Comparison of ENCODE assay signal across 13 mouse cellular contexts in the genomic region with DNA sequence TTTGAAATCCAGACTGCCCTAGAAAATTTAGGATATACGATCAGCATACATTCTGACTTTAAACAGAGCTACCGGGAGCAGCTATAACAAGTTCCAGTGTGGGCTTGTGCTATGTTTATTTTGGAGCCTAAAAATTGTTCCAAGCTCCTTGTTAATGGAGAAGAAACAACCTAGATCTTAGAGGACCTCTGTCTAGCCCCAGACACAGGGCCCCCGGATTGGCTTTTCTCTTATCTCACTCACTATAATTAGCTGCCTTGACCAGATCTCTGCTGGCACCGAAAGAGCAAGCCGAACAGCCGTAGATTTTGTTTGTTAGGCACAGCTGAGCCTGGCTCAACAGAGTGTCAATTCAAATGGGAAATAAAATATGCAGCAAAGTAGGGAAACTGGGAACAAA. TPM values are rescaled to one million over a fixed set of nuclear protein-coding genes. Genes with fewer than 3 reads are reported as not detected.
DNase-seq lines count a peak whose midpoint lies in the region; ATAC-seq and TF ChIP-seq lines count a peak whose summit lies in the region.
"Had no signal": no experiment of that assay in that cellular context is flagged by ENCODE, and none has a peak within 500 bp of the region (broad histone marks: within the 10 kb centered on the region; RNA-seq: fewer than 3 reads in every experiment).

No protein-coding gene starts in this region.

- ATAC-seq in intestine, embryonic 14.5 days (replicated peaks; ENCODE audit: low FRiP score, low TSS enrichment, low read depth) = no peak
- no peak for ATAC-seq in intestine, embryonic 16.5 days
- no peak for ATAC-seq in midbrain, postnatal 0 days (ENCODE audit: low FRiP score)
- ATAC-seq in midbrain, embryonic 16.5 days = no peak
- peak; percentile 42; the same call in 1 of the 2 replicates for ATAC-seq in heart, embryonic 12.5 days (ENCODE audit: insufficient number of reproducible peaks, low FRiP score)
- no peak for ATAC-seq in erythroid progenitor cell, adult 5-6 weeks (replicated peaks; ENCODE audit: low FRiP score, poor library complexity, severe bottlenecking)
- ATAC-seq in hindbrain, embryonic 11.5 days (ENCODE audit: low FRiP score) = no peak

- no peaks in the 10 kb centered on the region for H3K9me3 ChIP-seq in intestine, embryonic 14.5 days (ENCODE audit: control insufficient read depth, low read length)
- no peaks in the 10 kb centered on the region for H3K9me3 ChIP-seq in intestine, embryonic 16.5 days (ENCODE audit: control insufficient read depth, low read length)
- no peaks in the 10 kb centered on the region for H3K9me3 ChIP-seq in midbrain, postnatal 0 days (ENCODE audit: low read length)
- no peaks in the 10 kb centered on the region for H3K9me3 ChIP-seq in midbrain, embryonic 16.5 days (replicated peaks; ENCODE audit: control insufficient read depth, low read length, poor library complexity, severe bottlenecking)
- no peaks in the 10 kb centered on the region for H3K9me3 ChIP-seq in heart, embryonic 12.5 days (replicated peaks)
- H3K9me3 ChIP-seq in hindbrain, embryonic 11.5 days (ENCODE audit: control insufficient read depth, low read length) = no peaks in the 10 kb centered on the region
- H3K9me3 ChIP-seq: megakaryocyte, embryonic 14.5 days; neural tube, embryonic 13.5 days had no signal

- H3K27me3 ChIP-seq in intestine, embryonic 14.5 days (replicated peaks; ENCODE audit: control insufficient read depth, insufficient read depth, low read length) = no peaks in the 10 kb centered on the region
- no peaks in the 10 kb centered on the region for H3K27me3 ChIP-seq in intestine, embryonic 16.5 days (replicated peaks; ENCODE audit: control insufficient read depth, insufficient read depth, low read length)
- no peaks in the 10 kb centered on the region for H3K27me3 ChIP-seq in midbrain, postnatal 0 days (ENCODE audit: insufficient read depth, low read length)
- H3K27me3 ChIP-seq in midbrain, embryonic 16.5 days (ENCODE audit: control insufficient read depth, insufficient read depth, low read depth, low read length) = no peaks in the 10 kb centered on the region
- no peaks in the 10 kb centered on the region for H3K27me3 ChIP-seq in heart, embryonic 12.5 days (replicated peaks)
- no peaks in the 10 kb centered on the region for H3K27me3 ChIP-seq in hindbrain, embryonic 11.5 days (ENCODE audit: control insufficient read depth, insufficient read depth, low read length)
- H3K27me3 ChIP-seq: megakaryocyte, embryonic 14.5 days; neural tube, embryonic 13.5 days had no signal

- peak overlapping the region; percentile 20; the same call in 1 of the 2 replicates for H3K27ac ChIP-seq in intestine, embryonic 14.5 days (ENCODE audit: low read depth)
- no peak overlapping the region for H3K27ac ChIP-seq in intestine, embryonic 16.5 days (ENCODE audit: low read length)
- H3K27ac ChIP-seq in midbrain, postnatal 0 days (ENCODE audit: low read depth, low read length) = peak overlapping the region; percentile 12; the same call in 1 of the 2 replicates
- no peak overlapping the region for H3K27ac ChIP-seq in midbrain, embryonic 16.5 days (ENCODE audit: low read length)
- peak overlapping the region; percentile 83 for H3K27ac ChIP-seq in heart, embryonic 12.5 days (ENCODE audit: poor library complexity, severe bottlenecking)
- H3K27ac ChIP-seq in hindbrain, embryonic 11.5 days (ENCODE audit: low read depth, low read length) = no peak overlapping the region
- H3K27ac ChIP-seq: neural tube, embryonic 13.5 days had no signal

- H3K36me3 ChIP-seq in intestine, embryonic 14.5 days (ENCODE audit: control insufficient read depth, insufficient read depth, low read length) = no peaks in the 10 kb centered on the region
- no peaks in the 10 kb centered on the region for H3K36me3 ChIP-seq in intestine, embryonic 16.5 days (ENCODE audit: control insufficient read depth, insufficient read depth, low read length)
- H3K36me3 ChIP-seq in midbrain, postnatal 0 days (ENCODE audit: insufficient read depth, low read length) = no peaks in the 10 kb centered on the region
- no peaks in the 10 kb centered on the region for H3K36me3 ChIP-seq in midbrain, embryonic 16.5 days (ENCODE audit: control insufficient read depth, insufficient read depth, low read length)
- H3K36me3 ChIP-seq in heart, embryonic 12.5 days = no peaks in the 10 kb centered on the region
- H3K36me3 ChIP-seq in hindbrain, embryonic 11.5 days (ENCODE audit: control insufficient read depth, insufficient read depth, low read length) = no peaks in the 10 kb centered on the region
- H3K36me3 ChIP-seq: neural tube, embryonic 13.5 days had no signal

- H3K9ac ChIP-seq in intestine, embryonic 14.5 days (ENCODE audit: low read length) = no peak overlapping the region
- H3K9ac ChIP-seq in intestine, embryonic 16.5 days (ENCODE audit: low read depth, low read length) = no peak overlapping the region
- H3K9ac ChIP-seq in midbrain, postnatal 0 days (replicated peaks; ENCODE audit: low read length, poor library complexity, severe bottlenecking) = no peak overlapping the region
- H3K9ac ChIP-seq in midbrain, embryonic 16.5 days (ENCODE audit: low read depth, low read length) = no peak overlapping the region
- 0 out of 2 replicates have a peak overlapping the region, but pooled peaks have one; percentile 16 for H3K9ac ChIP-seq in heart, embryonic 12.5 days
- no peak overlapping the region for H3K9ac ChIP-seq in hindbrain, embryonic 11.5 days (ENCODE audit: low read depth, low read length)
- H3K9ac ChIP-seq: neural tube, embryonic 13.5 days had no signal

- WGBS in intestine, embryonic 14.5 days = 14% methylated on average over 6 of the region's 6 CpGs
- 22% methylated on average over 6 of the region's 6 CpGs for WGBS in intestine, embryonic 16.5 days
- WGBS in midbrain, postnatal 0 days = 56% methylated on average over 6 of the region's 6 CpGs
- WGBS in midbrain, embryonic 16.5 days = 58% methylated on average over 6 of the region's 6 CpGs
- WGBS in heart, embryonic 12.5 days = 9% methylated on average over 6 of the region's 6 CpGs
- 76% methylated on average over 6 of the region's 6 CpGs for WGBS in hindbrain, embryonic 11.5 days

- intact Hi-C loops in left cerebral cortex, postnatal 4 days (cut with DNase I) = no loop called here

- no peak for TF ChIP-seq CTCF in midbrain, postnatal 0 days (IDR thresholded peaks at IDR 0.05)

- no peak overlapping the region for H3K4me3 ChIP-seq in intestine, embryonic 14.5 days (ENCODE audit: low read depth, low read length)
- no peak overlapping the region for H3K4me3 ChIP-seq in intestine, embryonic 16.5 days (ENCODE audit: low read length)
- no peak overlapping the region for H3K4me3 ChIP-seq in midbrain, postnatal 0 days (ENCODE audit: low read depth, low read length)
- H3K4me3 ChIP-seq in midbrain, embryonic 16.5 days (ENCODE audit: low read depth, low read length) = no peak overlapping the region
- H3K4me3 ChIP-seq in heart, embryonic 12.5 days = no peak overlapping the region
- H3K4me3 ChIP-seq in hindbrain, embryonic 11.5 days (ENCODE audit: low read depth, low read length) = no peak overlapping the region
- H3K4me3 ChIP-seq: megakaryocyte, embryonic 14.5 days; neural tube, embryonic 13.5 days had no signal

- H3K4me1 ChIP-seq in intestine, embryonic 14.5 days (replicated peaks; ENCODE audit: control insufficient read depth, insufficient read depth, low read length) = peaks cover 7% of the 10 kb centered on the region
- H3K4me1 ChIP-seq in intestine, embryonic 16.5 days (ENCODE audit: control insufficient read depth, insufficient read depth, low read length) = peaks cover 7% of the 10 kb centered on the region
- H3K4me1 ChIP-seq in midbrain, postnatal 0 days (ENCODE audit: insufficient read depth, low read length) = no peaks in the 10 kb centered on the region
- H3K4me1 ChIP-seq in midbrain, embryonic 16.5 days (ENCODE audit: control insufficient read depth, insufficient read depth, low read length) = no peaks in the 10 kb centered on the region
- peaks cover 29% of the 10 kb centered on the region for H3K4me1 ChIP-seq in heart, embryonic 12.5 days (replicated peaks)
- no peaks in the 10 kb centered on the region for H3K4me1 ChIP-seq in hindbrain, embryonic 11.5 days (replicated peaks; ENCODE audit: control insufficient read depth, insufficient read depth, low read length)
- H3K4me1 ChIP-seq: neural tube, embryonic 13.5 days had no signal

- no peak overlapping the region; the same call in 1 of the 2 replicates for H3K4me2 ChIP-seq in intestine, embryonic 14.5 days (ENCODE audit: low read length)
- H3K4me2 ChIP-seq in intestine, embryonic 16.5 days (ENCODE audit: low read depth, low read length) = no peak overlapping the region
- H3K4me2 ChIP-seq in midbrain, postnatal 0 days (ENCODE audit: low read depth, low read length, poor library complexity, severe bottlenecking) = no peak overlapping the region
- no peak overlapping the region for H3K4me2 ChIP-seq in midbrain, embryonic 16.5 days (ENCODE audit: low read length)
- peak overlapping the region; percentile 53 for H3K4me2 ChIP-seq in heart, embryonic 12.5 days
- H3K4me2 ChIP-seq in hindbrain, embryonic 11.5 days (replicated peaks; ENCODE audit: low read depth, low read length) = no peak overlapping the region
- H3K4me2 ChIP-seq: neural tube, embryonic 13.5 days had no signal

- DNase-seq in intestine, embryonic 14.5 days (ENCODE audit: low spot score) = no peak
- DNase-seq in midbrain, postnatal 0 days (ENCODE audit: low spot score) = no peak
- peak; percentile 3 for DNase-seq in left cerebral cortex, postnatal 4 days
- no peak for DNase-seq in hindbrain, embryonic 11.5 days (ENCODE audit: low spot score)
- DNase-seq: gastrocnemius, postnatal 25 days; kidney, adult 11 months; thymus, postnatal 36 days had no signal

RNA-seq across cellular contexts. Expression of a gene that starts 50.1 kb away (rescaled TPM):
- polyA plus RNA-seq in intestine, embryonic 14.5 days (2014; fragmentation: Nextera tagmentation; extraction: Ambion mirVana) = 27.7 and 28.7 TPM in 2 replicates
- 17.6 and 20.6 TPM in 2 replicates for polyA plus RNA-seq in intestine, embryonic 16.5 days (2015; fragmentation: Nextera tagmentation; extraction: Ambion mirVana)
- total RNA-seq in midbrain, postnatal 0 days (2014; rRNA removed) = 15.8 and 28.5 TPM in 2 replicates
- 25.9 and 26.6 TPM in 2 replicates for polyA plus RNA-seq in midbrain, postnatal 0 days (2015; fragmentation: Nextera tagmentation; extraction: Ambion mirVana)
- 29.6 and 30.9 TPM in 2 replicates for polyA plus RNA-seq in midbrain, embryonic 16.5 days (2015; fragmentation: Nextera tagmentation; extraction: Ambion mirVana)
- 37.0 and 38.1 TPM in 2 replicates for polyA plus RNA-seq in heart, embryonic 12.5 days (2016; fragmentation: Nextera tagmentation; extraction: Ambion mirVana)
- total RNA-seq in left cerebral cortex, postnatal 4 days (2021) = 10 to 100 TPM; 46.9 TPM
- total RNA-seq in erythroid progenitor cell, adult 5-6 weeks (2015; ENCODE audit: low replicate concordance) = 27.0 and 38.6 TPM in 2 replicates
- 22.3 and 26.6 TPM in 2 replicates for total RNA-seq in erythroid progenitor cell, adult 5-6 weeks (2017; ENCODE audit: low replicate concordance)
- polyA plus RNA-seq in hindbrain, embryonic 11.5 days (2014; fragmentation: Nextera tagmentation; extraction: Ambion mirVana) = 32.0 and 32.8 TPM in 2 replicates

RNA-seq across cellular contexts. Expression of a gene that starts 50.6 kb away (rescaled TPM):
- 233 and 267 TPM in 2 replicates for polyA plus RNA-seq in intestine, embryonic 14.5 days (2014; fragmentation: Nextera tagmentation; extraction: Ambion mirVana)
- polyA plus RNA-seq in intestine, embryonic 16.5 days (2015; fragmentation: Nextera tagmentation; extraction: Ambion mirVana) = 197 and 208 TPM in 2 replicates
- total RNA-seq in midbrain, postnatal 0 days (2014; rRNA removed) = 137 and 168 TPM in 2 replicates
- polyA plus RNA-seq in midbrain, postnatal 0 days (2015; fragmentation: Nextera tagmentation; extraction: Ambion mirVana) = 249 TPM in 2 replicates
- 247 and 251 TPM in 2 replicates for polyA plus RNA-seq in midbrain, embryonic 16.5 days (2015; fragmentation: Nextera tagmentation; extraction: Ambion mirVana)
- polyA plus RNA-seq in heart, embryonic 12.5 days (2016; fragmentation: Nextera tagmentation; extraction: Ambion mirVana) = 299 and 306 TPM in 2 replicates
- 100 to 1,000 TPM; 219 to 231 TPM for total RNA-seq in left cerebral cortex, postnatal 4 days (2021)
- total RNA-seq in erythroid progenitor cell, adult 5-6 weeks (2015; ENCODE audit: low replicate concordance) = 169 and 204 TPM in 2 replicates
- 170 and 193 TPM in 2 replicates for total RNA-seq in erythroid progenitor cell, adult 5-6 weeks (2017; ENCODE audit: low replicate concordance)
- 290 and 317 TPM in 2 replicates for polyA plus RNA-seq in hindbrain, embryonic 11.5 days (2014; fragmentation: Nextera tagmentation; extraction: Ambion mirVana)

Comparison
In these comparisons a context has a peak if more than half of its experiments do, and no peak if none do; other contexts are left out.
1. H3K27ac ChIP-seq: peak in intestine, embryonic 14.5 days (single experiment), midbrain, postnatal 0 days (single experiment) and heart, embryonic 12.5 days (single experiment); none in intestine, embryonic 16.5 days (single experiment), midbrain, embryonic 16.5 days (single experiment) and hindbrain, embryonic 11.5 days (single experiment).